Mouse (Mus musculus) cerebellum, adult 9-11 months (tissue): ENCODE measurements at regions not wholly inside any gene's neighbourhood (a gene's known extent, or its start where the extent isn't known, plus 50 kb on each side); places are given as distances from the start of the nearest gene placed in this dataset.

Experiments
- DNase-seq: peaks from one replicate; pipeline ENCODE4 v3.0.0; 2022

DNA sequence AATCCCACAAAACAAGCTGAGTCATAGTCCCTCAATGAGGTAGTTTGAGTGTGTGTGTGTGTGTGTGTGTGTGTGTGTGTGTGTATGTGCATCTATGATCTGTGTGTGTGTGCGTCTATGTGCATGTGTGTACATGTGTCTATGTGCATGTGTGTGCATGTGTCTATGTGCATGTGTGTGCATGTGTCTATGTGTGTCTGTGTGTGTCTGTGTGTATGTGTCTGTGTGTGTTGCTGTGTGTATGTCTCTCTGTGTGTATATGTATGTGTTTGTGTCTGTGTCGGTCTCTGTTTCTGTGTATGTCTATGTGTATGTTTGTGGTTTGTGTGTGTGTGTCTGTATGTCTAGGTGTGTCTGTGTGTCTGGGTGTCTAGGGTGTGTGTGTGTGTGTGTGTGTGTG is 309.1 kb upstream of the Brinp3 start:
- DNase-seq: no peak

DNA sequence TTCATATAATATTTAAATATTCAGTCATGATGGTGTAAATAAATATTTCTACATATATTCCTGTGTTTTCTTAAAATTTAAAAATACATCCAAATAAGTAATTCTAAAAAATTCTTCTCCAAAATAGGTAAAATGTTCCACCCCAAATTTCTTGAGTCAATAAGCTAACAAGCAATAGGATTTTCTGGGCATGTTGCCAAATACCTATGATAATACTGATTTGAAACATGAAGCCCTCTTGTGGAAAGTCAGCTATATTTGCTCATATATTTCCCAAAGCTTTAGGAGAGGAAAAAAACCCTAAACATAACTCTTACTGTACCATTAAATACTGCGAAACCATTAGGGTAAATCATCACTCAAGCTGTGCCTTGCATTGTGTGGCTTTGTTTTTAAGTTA is 282.9 kb upstream of the Brinp3 start:
- DNase-seq: no peak

DNA sequence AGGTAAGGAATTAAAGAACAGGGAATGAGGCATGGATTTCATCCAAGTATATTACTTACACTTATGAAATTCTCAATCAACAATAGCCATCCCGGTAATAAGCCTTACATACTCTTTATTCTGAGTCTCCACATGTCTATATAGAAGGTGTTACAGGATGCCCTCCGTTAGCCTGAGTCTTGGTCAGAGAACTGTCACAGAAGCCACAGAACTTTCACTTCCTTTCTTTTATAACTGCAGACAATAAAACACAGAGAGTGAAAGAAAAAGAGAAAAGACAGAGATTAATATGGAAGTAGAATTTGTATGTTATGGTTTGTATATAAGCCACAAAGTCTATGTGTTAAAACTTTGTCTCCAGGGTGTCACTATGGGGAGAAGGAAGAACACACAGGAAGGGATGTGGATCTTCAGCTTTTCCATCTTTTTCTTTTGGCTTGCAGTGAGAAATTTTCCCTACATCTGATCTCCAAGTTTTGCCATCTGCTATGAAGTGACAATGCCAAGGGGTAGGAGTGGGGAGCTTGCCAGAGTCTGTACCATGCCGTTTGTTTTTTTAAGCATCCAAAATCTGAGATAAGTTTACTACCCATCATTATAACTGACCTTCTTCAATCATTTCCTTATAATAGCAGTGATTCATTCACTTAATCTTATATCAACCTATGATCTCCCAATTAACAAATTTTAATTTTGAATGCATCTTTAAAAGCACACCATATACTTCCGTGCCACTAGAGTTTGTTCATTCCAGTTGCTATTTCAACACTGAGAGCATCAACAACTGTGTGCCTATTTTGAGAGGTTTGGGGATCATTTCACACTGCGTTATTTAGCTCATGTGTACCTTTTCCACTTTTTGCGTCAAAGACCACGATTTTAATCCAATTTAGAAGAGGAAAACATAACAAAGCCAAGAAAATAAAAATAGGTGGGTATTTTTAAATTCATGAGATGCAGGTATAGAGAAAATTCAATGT is 262.8 kb upstream of the Brinp3 start:
- peak; percentile 75 for DNase-seq

DNA sequence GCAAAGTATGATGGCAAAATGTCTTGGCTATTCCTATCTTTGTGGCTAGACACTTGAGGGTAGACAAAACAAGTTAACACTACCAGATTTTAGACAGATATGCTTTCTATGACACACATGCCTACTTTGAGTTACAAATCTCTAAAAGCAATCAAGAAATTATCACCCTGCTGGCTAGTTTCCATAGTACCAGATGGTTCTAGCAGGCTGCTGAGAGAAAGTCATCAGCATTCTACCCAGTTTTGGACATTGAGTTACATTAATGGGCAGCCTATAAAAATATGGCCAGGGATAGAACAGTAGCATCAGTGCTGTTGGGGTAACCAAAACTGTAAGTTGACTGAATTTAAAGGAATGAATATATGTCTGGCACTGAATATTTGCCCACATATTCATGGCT is 234.2 kb upstream of the Brinp3 start:
- peak; percentile 46 for DNase-seq

DNA sequence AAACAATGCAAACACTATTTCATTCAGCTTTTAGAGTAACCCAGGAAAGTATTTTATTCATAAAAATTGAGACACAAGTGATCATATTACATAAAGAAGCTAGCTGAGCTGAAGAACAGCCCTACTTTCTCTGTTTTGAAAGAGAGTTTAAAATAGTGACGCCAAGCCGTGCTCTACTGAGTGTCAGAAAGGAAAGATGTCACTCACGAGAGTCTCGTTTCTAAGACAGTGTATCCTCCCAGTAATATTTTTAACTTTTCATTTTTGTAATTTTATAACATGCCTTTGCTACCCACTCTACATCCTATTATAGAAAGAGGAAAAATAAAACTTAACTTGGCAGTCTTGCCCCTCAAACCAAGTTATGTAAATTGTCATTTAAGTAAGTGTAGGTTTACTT is 195.5 kb upstream of the Brinp3 start:
- DNase-seq: no peak

DNA sequence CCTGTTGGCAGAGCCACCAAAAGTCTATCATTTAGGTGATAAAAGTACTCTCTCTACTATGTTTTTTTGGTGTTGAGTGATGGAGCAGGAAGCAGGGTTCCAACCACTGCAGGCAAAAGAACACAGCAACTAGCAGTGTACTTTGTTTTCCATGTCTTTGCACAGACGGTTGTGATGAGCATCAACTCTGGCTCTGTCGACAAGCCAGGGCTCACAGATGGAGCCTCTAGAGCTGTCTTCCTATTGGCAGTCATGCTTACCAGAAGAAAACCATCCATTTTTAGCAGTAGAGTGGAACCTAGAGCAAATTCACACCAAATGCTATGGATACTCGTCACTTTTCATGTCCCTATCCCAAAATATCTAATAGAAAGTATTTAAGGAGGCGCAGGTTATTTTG is 182.0 kb upstream of the Brinp3 start:
- no peak for DNase-seq

DNA sequence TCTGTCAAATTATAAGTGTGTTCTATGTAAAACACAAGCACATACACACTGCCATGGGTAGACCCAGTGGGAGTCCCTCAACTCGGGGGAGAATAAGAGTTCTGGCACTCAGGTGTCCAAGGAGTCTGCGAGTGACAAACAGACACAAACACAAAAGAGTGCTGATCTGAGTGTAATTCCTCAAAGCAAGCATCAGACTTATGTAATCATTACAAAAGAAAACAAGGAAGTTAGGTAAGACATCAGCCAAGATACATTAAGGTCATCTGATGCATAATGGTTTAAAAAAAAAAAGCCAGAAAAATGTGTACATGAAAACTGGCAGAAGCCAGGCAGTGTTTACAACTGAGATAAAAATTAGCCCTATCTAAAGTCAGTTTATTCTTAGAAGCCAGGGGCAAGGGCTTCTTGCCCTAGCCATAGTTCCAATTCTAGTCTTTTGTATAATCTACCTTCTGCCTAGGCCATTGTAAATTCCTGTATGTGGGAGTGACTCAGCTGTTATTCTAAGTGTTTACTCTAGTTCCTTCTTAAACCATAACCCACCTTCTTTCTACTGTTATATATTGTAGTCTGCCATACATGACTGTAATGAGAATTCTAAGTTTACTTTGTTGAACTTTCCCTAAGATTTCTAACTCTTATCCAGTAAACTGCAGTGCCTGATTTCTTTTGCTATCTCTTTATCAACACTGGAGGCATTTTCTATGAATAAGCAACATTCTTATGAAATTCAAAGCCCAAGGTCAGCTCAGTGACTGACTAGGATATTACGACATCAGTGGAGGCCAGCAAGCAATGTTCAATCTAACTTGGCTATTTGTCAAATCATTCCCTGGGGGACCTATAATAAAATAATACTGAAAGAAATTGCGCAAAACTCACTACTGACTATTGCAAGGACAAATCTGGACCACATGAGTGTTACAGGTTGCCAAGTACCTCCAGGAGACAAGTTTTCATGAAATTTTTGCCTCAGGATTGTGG is 178.1 kb upstream of the Brinp3 start:
- DNase-seq: no peak

DNA sequence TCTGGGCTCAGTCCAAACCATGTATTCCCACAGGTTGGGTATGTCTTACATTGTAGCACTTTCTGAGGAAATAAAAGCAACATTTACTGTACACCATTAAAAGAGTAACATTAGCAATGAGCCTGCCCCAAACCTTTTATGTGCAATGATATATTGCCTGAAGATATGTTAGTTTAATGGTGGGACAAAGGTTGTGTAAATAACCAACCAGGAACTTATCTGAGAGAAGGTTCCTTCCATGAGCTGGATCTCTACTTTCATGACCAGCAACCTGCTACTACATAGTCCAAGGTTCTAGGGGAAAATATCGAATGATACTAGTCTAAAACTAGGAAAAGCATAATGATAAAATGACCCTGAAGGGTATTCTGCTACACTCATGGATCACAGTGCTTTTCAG is 172.5 kb upstream of the Brinp3 start:
- no peak for DNase-seq

DNA sequence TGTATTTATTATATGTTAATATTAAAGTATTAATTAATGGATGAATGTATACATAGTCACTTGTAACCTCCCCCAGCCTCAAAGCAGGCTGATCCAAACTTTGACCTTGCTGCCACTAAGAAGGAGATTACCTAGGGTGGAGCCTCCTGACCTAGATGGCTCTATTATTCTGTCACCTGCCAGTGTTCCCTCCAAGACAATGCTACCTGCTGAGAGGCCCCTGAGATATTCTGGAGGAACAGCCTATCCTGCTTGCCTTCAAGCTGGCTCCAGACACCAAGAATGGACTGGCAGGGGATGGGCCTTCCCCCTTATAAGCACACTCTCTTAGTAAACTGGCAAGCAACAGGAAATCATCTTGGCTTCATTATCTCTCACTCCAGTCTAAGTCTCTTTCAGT is 171.7 kb upstream of the Brinp3 start:
- DNase-seq: no peak

DNA sequence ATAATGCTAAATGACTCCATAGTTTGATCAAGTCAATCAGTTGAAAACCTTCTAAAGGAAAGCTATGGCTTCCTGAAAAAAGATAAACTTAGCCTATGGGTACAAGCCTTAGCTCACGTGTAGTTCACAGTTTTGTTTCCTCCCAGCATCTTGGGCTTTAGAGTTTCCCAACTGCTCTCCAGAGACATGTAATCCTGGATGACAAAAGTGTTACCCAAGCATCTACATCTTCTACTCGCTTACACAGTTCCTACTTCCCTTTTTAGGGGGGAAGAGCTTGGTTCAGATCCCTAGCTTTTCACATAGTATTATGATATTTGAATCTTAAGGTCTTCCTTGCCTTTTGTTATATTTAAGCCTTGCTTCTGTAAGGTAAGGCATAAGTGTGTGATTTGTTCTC is 157.5 kb upstream of the Brinp3 start:
- DNase-seq: no peak

DNA sequence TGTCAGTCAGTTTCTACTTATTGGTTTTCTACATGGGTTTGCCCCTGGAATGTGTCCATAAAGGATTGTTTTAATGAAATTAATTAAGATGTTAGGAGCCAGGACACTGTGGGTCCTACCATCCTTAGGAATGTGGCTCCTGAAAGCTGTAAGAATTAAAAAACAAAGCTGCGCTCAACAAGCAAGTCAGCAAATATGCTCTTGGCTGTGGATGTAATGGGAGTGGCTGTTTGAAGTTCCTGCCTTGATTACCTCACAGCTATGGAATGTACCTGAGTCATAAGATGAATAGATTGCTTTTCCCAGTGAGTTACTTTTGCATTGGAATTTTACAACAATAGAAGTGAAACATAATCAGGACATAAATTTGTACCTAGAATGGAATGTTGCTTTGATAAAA is 137.6 kb upstream of the Brinp3 start:
- no peak for DNase-seq

DNA sequence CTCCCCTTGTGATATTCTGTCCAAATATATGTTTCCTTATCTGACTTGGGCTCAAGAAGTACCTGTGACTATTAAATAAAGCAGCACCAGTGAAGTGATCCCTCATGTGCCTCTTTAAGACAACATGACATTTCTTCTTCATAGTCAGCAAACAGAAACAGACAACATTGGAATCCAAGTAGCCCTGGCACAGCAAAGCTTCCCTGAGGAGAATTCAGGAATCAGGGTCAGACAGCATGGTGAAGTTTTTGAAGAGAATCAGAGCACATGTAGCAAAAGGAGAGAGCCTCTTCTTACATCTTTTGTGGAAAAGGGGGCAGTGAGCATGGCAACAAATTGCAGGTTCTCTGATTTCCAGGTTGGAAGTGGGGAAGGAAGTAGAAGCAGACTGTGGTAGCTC is 136.3 kb upstream of the Brinp3 start:
- no peak for DNase-seq

DNA sequence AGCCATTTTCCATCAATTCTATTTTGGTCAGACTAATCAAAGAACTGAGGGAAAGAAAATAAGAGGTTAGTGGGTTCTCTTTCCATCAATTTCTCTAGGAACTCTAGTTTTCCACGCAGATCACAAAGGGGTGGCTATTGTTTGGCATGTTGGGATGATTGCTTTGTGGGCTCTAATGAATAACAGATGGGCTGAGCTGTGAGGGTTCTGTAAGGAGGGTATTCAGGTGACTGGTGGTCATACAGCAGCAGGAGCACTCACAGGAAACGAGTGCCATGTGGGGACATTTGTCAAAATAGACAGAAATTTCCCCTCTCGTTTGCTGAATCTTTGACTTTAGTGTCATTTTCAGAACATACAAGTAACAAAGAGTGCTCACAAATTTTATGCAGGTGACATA is 134.9 kb upstream of the Brinp3 start:
- no peak for DNase-seq

DNA sequence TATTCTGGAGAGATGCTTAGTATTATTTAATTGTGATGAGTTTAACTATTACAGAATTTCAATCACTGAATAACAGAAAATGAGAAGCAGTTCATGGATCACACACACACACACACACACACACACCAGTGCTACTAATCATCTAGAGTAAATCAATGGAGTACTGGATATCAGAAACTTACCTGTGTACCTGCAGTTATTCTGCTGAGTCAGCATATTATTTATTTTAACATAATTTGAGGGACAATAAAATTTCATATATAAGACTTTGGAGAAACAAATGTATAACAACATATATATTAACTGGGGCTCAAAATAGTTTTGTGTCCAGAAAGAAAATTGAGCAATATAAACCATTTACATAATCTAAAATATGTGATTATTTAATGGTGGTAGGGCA is 134.4 kb upstream of the Brinp3 start:
- no peak for DNase-seq

DNA sequence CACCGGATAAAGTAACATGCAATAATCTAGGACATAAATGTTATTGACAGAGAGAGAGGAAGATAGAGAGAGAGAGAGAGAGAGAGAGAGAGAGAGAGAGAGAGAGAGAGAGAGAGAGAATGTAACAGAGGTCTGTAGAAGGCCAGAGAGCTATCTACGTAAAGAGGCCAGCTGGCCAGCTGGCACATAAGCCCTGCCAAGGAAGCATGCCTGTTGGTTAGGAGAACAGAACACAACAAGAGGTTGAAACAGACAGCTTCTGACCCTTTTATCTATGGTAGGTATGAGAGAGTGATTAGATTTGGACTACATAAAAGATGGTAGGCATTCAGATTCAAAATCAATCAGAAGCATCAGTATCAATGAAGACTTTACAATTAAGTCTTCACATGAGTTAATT is 130.8 kb upstream of the Brinp3 start:
- peak; percentile 34 for DNase-seq
